Mouse (Mus musculus) lung, postnatal 0 days (tissue): ENCODE data around the gene Slc6a1. TPM values are rescaled to one million over a fixed set of nuclear protein-coding genes. Genes with fewer than 3 reads are reported as not detected.

Source experiments
- ATAC-seq: fragments of 200-750 bp; cut with Nextera tagmentation; 2 replicates; pipeline ENCODE4 v1.8.0; 2017; ENCODE audit warnings: moderate library complexity
- DNase-seq: peaks from one replicate; pipeline ENCODE4 v3.0.0-alpha.2; 2016; ENCODE audit warnings: low spot score
- H3K27ac ChIP-seq: fragments of 300-500 bp; sonication (generic); 2 replicates; pipeline ENCODE4 v1.5.1; 2014; ENCODE audit warnings: antibody characterized with exemption, mild to moderate bottlenecking, low read length, mixed read lengths
- H3K27me3 ChIP-seq: fragments of 300-500 bp; sonication (generic); replicated peaks from 2 replicates; pipeline ENCODE4 v1.6.1; 2014; ENCODE audit warnings: low read length, mixed read lengths; ENCODE audit not compliant: insufficient read depth
- H3K36me3 ChIP-seq: fragments of 300-500 bp; sonication (generic); 2 replicates; pipeline ENCODE4 v1.6.1; 2014; ENCODE audit warnings: low read length, mixed read lengths; ENCODE audit not compliant: insufficient read depth
- H3K4me1 ChIP-seq: fragments of 300-500 bp; sonication (generic); 2 replicates; pipeline ENCODE4 v1.6.1; 2014; ENCODE audit warnings: antibody characterized with exemption, low read depth, low read length, mixed read lengths; ENCODE audit not compliant: insufficient read depth
- H3K4me2 ChIP-seq: fragments of 300-500 bp; sonication (generic); replicated peaks from 2 replicates; pipeline ENCODE4 v1.6.1; 2014; ENCODE audit warnings: low read depth, mild to moderate bottlenecking, low read length, moderate library complexity, mixed read lengths
- H3K4me3 ChIP-seq: fragments of 300-500 bp; sonication (generic); 2 replicates; pipeline ENCODE4 v1.5.1; 2014; ENCODE audit warnings: low read depth, low read length
- H3K9ac ChIP-seq: fragments of 300-500 bp; sonication (generic); replicated peaks from 2 replicates; pipeline ENCODE4 v1.6.1; 2014; ENCODE audit warnings: low read depth, mild to moderate bottlenecking
- H3K9me3 ChIP-seq: fragments of 300-500 bp; sonication (generic); 2 replicates; pipeline ENCODE4 v1.6.1; 2016; ENCODE audit warnings: low read length, mixed read lengths
- CTCF ChIP-seq: IDR thresholded peaks from 2 replicates; pipeline ENCODE4 v1.5.1; 2016; ENCODE audit warnings: antibody characterized with exemption, mild to moderate bottlenecking
- EP300 ChIP-seq: IDR thresholded peaks from 2 replicates; pipeline ENCODE4 v1.6.1; 2016; ENCODE audit warnings: antibody characterized with exemption, mild to moderate bottlenecking, control low read depth
- WGBS: fragments of 180-500 bp; shearing (Covaris S2); extraction: QIAGEN DNeasy Blood & Tissue Kit; methylation state at CpG from one replicate; pipeline ENCODE4 v1.1.7; 2014; 5-methylcytosine and 5-hydroxymethylcytosine counted together
- polyA plus RNA-seq: library from polyadenylated mRNA; unstranded; fragments of >200 nt; fragmentation: Nextera tagmentation; extraction: Ambion mirVana; gene quantifications from 2 replicates; pipeline ENCODE4 v1.2.1, GENCODE M21; 2015

The Slc6a1 gene
- polyA plus RNA-seq, 1 experiment from 2014 or later = not detected

DNA sequence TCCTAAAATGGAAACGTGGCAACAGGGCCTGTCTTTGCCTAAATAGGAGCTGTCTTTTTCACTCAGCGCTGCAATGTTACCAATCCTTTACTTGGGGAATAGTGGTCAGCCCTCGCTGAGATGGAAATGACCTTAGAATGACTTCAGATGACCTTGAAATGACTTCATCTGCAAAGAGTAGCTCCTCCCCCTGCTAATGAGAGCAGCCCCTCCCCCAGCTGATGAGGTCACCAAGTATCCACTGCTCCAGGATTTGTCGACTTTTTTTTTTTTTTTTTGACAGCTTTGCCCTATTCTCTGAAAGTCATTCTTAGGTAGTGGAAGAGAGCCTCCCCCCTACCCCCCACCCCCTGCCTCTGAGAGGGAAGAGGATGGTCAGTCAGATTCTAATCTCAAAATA lies 3.0 kb downstream of the Slc6a1 start:
- TF ChIP-seq EP300 = no peak
- TF ChIP-seq CTCF = no peak
- Histone ChIP-seq H3K27me3 (peaks cover 40% of the 10 kb centered on the region), H3K27ac (no peak overlapping the region), H3K36me3 (no peaks in the 10 kb centered on the region), H3K9me3 (no peaks in the 10 kb centered on the region), H3K4me2 (no peak overlapping the region), H3K9ac (no peak overlapping the region), H3K4me3 (no peak overlapping the region), H3K4me1 (no peaks in the 10 kb centered on the region)
- ATAC-seq (no peak), DNase-seq (no peak)
- 25% methylated on average over 4 of the region's 4 CpGs for WGBS

DNA sequence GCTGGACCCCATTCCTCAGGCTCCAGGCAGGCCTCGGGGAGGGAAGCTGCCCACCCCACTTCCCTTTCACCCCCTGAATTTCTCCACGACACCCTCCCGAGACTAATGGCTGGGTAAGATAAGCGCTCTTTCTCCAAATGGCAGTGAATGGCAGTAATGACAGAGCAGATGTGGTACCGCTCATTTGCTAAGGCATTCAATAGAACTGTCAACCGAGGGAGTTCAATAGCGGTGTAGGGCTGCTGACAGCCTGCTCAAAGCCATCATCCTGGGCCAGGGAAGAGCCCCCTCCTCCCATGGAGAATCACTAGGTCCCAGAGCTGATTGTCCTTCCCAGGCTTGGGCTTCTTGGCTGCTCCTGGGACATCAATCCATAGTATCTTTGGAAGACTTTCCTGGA lies 6.7 kb downstream of the Slc6a1 start:
- no peaks in the 10 kb centered on the region for H3K36me3 ChIP-seq
- no peak overlapping the region for H3K4me3 ChIP-seq
- no peak for TF ChIP-seq EP300
- no peak for TF ChIP-seq CTCF
- ATAC-seq (no peak), DNase-seq (no peak)
- H3K4me1 ChIP-seq = no peaks in the 10 kb centered on the region
- H3K9me3 ChIP-seq = no peaks in the 10 kb centered on the region
- H3K4me2 ChIP-seq = no peak overlapping the region
- no peak overlapping the region for H3K9ac ChIP-seq
- no peak overlapping the region for H3K27ac ChIP-seq
- WGBS = 48% methylated on average over 7 of the region's 7 CpGs
- peaks cover 12% of the 10 kb centered on the region for H3K27me3 ChIP-seq

DNA sequence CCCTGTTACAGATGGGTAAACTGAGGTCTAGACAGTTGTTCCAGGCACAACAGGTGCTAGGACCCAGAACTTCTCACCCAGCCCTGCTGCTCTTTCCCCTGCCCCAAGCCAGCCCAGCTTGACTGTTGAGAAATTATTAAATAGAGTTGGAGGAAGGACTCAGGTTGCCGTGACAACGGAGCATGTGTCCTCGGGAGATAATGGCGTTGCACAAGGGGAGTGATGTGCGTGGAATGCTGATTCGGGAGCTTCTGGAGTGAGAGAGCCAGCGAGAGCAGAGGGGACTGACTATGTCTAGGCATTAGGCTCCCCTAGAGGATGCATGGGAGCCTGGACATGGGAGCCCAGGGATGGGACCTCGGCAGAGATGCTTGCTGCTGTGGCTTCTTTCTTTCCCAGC lies 7.7 kb downstream of the Slc6a1 start:
- TF ChIP-seq CTCF (no peak), EP300 (no peak)
- H3K27me3 ChIP-seq = 0 out of 2 replicates have a peak, but pooled peaks cover 1% of the 10 kb centered on the region

DNA sequence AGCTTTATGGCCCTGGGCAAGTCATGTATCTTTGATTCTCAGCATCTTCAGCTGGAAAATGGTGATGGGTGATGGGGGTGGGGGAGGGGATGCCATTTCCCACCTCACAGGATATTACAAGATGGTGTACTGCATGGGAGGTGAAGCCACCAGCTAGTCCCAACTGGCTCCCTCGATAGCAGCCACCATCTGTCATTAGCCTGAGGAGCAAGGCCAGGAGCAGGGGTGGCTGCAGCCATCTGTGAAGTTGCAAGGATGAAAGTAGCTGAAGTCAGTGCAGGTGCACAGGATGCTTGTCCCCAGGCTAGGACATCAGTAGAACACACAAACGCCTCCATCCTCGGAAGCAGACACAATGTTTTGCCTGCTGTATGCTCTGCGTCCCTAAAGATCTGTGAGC lies 8.5 kb downstream of the Slc6a1 start:
- H3K4me2 ChIP-seq = no peak overlapping the region
- no peak for ATAC-seq
- H3K36me3 ChIP-seq = no peaks in the 10 kb centered on the region
- H3K4me3 ChIP-seq = no peak overlapping the region
- H3K9me3 ChIP-seq = no peaks in the 10 kb centered on the region
- TF ChIP-seq CTCF (no peak), EP300 (no peak)
- H3K9ac ChIP-seq = no peak overlapping the region
- no peaks in the 10 kb centered on the region for H3K27me3 ChIP-seq
- H3K4me1 ChIP-seq = no peaks in the 10 kb centered on the region
- whole genome bisulfite sequencing = 67% methylated on average over 4 of the region's 4 CpGs
- no peak for DNase-seq
- no peak overlapping the region for H3K27ac ChIP-seq

More for the DNA sequence above, 7.7 kb downstream of the Slc6a1 start:
- 32% methylated on average over 8 of the region's 8 CpGs for WGBS
- no peak overlapping the region for H3K27ac ChIP-seq
- no peak for DNase-seq
- H3K9ac ChIP-seq = no peak overlapping the region
- H3K4me2 ChIP-seq = no peak overlapping the region
- H3K4me1 ChIP-seq = no peaks in the 10 kb centered on the region
- H3K36me3 ChIP-seq = no peaks in the 10 kb centered on the region
- H3K9me3 ChIP-seq = no peaks in the 10 kb centered on the region
- no peak overlapping the region for H3K4me3 ChIP-seq
- no peak for ATAC-seq

DNA sequence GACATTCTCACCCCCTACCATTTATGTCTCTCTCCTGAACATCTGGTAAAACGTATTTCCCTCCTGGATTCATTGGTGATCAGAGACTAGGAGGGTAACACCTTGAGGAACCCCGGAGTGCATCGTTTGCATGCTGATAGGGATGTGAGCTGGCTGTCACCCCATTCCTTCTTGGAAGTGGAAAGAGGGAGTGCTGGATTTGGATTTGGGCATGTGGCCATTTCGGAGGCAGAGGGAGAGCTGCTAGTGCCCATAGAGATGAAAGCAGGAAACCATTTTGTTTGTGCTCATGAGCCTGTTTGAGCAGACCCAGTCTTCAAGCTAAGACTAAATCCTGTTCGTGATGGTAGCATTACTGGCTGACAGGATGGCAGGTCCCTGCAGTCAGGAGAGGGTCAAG lies 9.0 kb downstream of the Slc6a1 start:
- no peak overlapping the region for H3K4me2 ChIP-seq
- H3K9me3 ChIP-seq = no peaks in the 10 kb centered on the region
- no peak overlapping the region for H3K4me3 ChIP-seq
- H3K4me1 ChIP-seq = no peaks in the 10 kb centered on the region
- 36% methylated on average over 5 of the region's 5 CpGs for WGBS
- no peak for ATAC-seq
- no peaks in the 10 kb centered on the region for H3K36me3 ChIP-seq
- no peak overlapping the region for H3K9ac ChIP-seq
- no peak overlapping the region for H3K27ac ChIP-seq
- TF ChIP-seq EP300 (no peak), CTCF (no peak)
- DNase-seq = no peak
- H3K27me3 ChIP-seq = no peaks in the 10 kb centered on the region

DNA sequence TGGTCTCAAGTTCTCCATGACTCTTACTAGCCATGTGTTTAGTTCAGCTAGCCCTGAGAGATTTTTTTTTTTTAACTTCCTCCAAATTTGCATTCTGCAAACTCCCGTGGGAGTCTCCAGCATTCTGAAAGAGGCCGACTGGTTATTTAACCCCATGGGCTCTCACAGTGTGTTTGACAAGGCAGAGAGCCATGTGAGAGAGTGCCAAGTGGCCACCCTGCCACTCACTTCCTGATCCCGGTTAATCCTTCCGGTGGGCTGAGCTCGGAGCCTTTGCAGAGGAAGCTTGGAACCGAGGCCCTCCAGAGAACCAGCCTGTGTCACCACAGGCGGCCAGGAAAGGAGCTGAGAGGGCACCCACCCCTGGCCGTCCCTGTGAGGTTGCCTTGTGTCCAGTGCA lies 11.1 kb downstream of the Slc6a1 start:
- Histone ChIP-seq H3K36me3 (no peaks in the 10 kb centered on the region), H3K9me3 (no peaks in the 10 kb centered on the region), H3K27me3 (no peaks in the 10 kb centered on the region), H3K4me1 (no peaks in the 10 kb centered on the region), H3K4me3 (no peak overlapping the region), H3K27ac (no peak overlapping the region), H3K4me2 (no peak overlapping the region), H3K9ac (no peak overlapping the region)
- no peak for DNase-seq
- TF ChIP-seq EP300 (no peak), CTCF (no peak)
- no peak for ATAC-seq
- 14% methylated on average over 8 of the region's 8 CpGs for WGBS

DNA sequence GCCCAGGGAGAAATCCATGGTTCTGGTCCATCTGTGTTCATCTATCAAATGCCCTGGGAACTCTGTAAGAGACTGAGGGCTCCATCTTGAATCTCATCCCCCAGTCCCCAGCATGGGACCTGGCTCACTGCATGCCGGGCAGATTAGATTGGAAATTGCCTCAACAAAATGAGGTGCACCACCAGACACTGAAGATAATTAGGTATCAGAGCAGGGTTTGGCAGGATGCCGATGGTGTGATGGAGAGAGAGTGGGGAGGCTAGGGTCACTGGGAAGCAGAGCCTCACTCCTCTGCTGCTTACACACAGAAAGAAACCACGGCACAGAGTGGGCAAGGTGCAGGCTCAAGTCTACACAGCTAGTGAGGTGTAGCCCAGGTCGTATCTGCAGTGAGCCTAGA lies 12.7 kb downstream of the Slc6a1 start:
- no peak overlapping the region for H3K9ac ChIP-seq

More for the DNA sequence above, 12.7 kb downstream of the Slc6a1 start:
- no peaks in the 10 kb centered on the region for H3K4me1 ChIP-seq
- H3K4me2 ChIP-seq = no peak overlapping the region
- ATAC-seq (no peak), DNase-seq (no peak)
- 80% methylated on average over 4 of the region's 4 CpGs for WGBS
- H3K27me3 ChIP-seq = no peaks in the 10 kb centered on the region
- H3K9me3 ChIP-seq = no peaks in the 10 kb centered on the region
- no peaks in the 10 kb centered on the region for H3K36me3 ChIP-seq
- TF ChIP-seq CTCF (no peak), EP300 (no peak)
- H3K27ac ChIP-seq = no peak overlapping the region
- H3K4me3 ChIP-seq = no peak overlapping the region
